Mouse (Mus musculus) fat pad, adult 2 months (tissue): ENCODE data around the gene Gm45844.
"Not testable (repeated sequence)": the region's sequence is repeated elsewhere in the genome, so short reads cannot be mapped to it uniquely, and the experiment has no call there.

Source experiments
- DNase-seq: peaks from one replicate; pipeline ENCODE4 v3.0.0-alpha.2; 2011; ENCODE audit warnings: low read depth, low spot score; ENCODE audit errors: extremely low read depth

Gene Gm45844

GRCm38 (mm10) chr7:7277966-7278567 lies at the start of gene Gm45844:
TSS of gene Gm45844 (minus strand) at chr7:7278289.
- DNase-seq = not testable (repeated sequence)

GRCm38 (mm10) chr7:7295595-7295994 lies 17.5 kb upstream of the Gm45844 start:
- DNase-seq = no peak

- no peak for DNase-seq
Observed at GRCm38 (mm10) chr7:7281383-7281782, 3.3 kb upstream of the Gm45844 start.

GRCm38 (mm10) chr7:7277556-7277955 lies 533 bp downstream of the Gm45844 start:
- not testable (repeated sequence) for DNase-seq

GRCm38 (mm10) chr7:7247228-7247627 lies 30.9 kb downstream of the Gm45844 start, which contains the start of gene Vmn2r29:
TSS of gene Vmn2r29 (minus strand) at chr7:7247328.
- not testable (repeated sequence) for DNase-seq

- not testable (repeated sequence) for DNase-seq
Observed at GRCm38 (mm10) chr7:7209313-7210151, 68.6 kb downstream of the Gm45844 start, which contains the start of gene Zfp772. TSS of gene Zfp772 (minus strand) at chr7:7209998.

- DNase-seq = no peak
Observed at GRCm38 (mm10) chr7:7188191-7188942, 89.7 kb downstream of the Gm45844 start.

- DNase-seq = no peak
Observed at GRCm38 (mm10) chr7:7187417-7188190, 90.5 kb downstream of the Gm45844 start.

- DNase-seq = no peak
Observed at GRCm38 (mm10) chr7:7185897-7186296, 92.2 kb downstream of the Gm45844 start.

GRCm38 (mm10) chr7:7171227-7172147 lies 106.6 kb downstream of the Gm45844 start, which contains the start of gene Zfp418:
TSS of gene Zfp418 (plus strand) at chr7:7171330.
- no peak for DNase-seq
